Mouse (Mus musculus) heart, postnatal 0 days (tissue): Measurements from ENCODE around the gene Slc10a7.

Source experiments
- CTCF ChIP-seq: IDR thresholded peaks from 2 replicates; pipeline ENCODE4 v1.5.1; 2016; ENCODE audit warnings: antibody characterized with exemption, control low read depth, low read depth
- EP300 ChIP-seq: IDR thresholded peaks from 2 replicates; pipeline ENCODE4 v1.6.1; 2016; ENCODE audit warnings: antibody characterized with exemption, low read depth

DNA sequence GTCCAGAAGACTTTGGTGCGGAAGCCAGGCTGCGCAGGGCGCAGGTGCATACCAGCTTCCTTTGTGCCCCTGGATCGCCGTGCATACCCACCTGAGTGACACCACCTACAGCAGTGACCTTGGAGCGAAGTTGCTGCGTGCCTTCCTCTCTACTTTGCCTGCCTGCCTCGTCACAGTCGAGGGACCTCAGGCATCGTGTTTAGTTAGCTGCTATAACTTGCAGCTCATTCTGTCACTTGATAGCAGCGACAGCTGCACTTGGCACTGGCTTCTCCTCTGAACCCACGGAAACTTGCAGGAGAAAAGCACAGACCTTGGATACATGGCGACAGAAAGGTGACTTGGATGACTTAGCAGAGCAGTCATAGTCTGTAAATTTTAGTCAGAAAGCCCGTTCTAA is 219.1 kb downstream of the Slc10a7 start:
- no peak for TF ChIP-seq CTCF
- no peak for TF ChIP-seq EP300
